8 mouse cellular contexts compared by ENCODE assay signal in genomic region chr3:105090981-105091380, GRCm38 (mm10). TPM values are rescaled to one million over a fixed set of nuclear protein-coding genes. Genes with fewer than 3 reads are reported as not detected.
DNase-seq lines count a peak whose midpoint lies in the region; ATAC-seq lines count a peak whose summit lies in the region.

No protein-coding gene starts in this region.

- intact Hi-C loops in gastrocnemius, postnatal 36 days (cut with DNase I), result loop anchor here (5.0 kb wide), 1 partner anchor 76 kb away; no protein-coding TSS in a partner anchor

- H3K4me1 ChIP-seq in heart, embryonic 14.5 days (ENCODE audit: control insufficient read depth in 2 of 2, insufficient read depth in 2 of 2, low read length in 2 of 2), result peaks cover 0 to 3% of the 10 kb centered on the region in 2 experiments; a peak in 2 of 4 replicates
- peaks cover 4% of the 10 kb centered on the region; the same call in 1 of the 2 replicates for H3K4me1 ChIP-seq in lung, embryonic 15.5 days

- H3K27me3 ChIP-seq in heart, embryonic 14.5 days (ENCODE audit: control insufficient read depth, insufficient read depth, low read length), result no peaks in the 10 kb centered on the region
- no peaks in the 10 kb centered on the region for H3K27me3 ChIP-seq in lung, embryonic 15.5 days

- ATAC-seq in heart, embryonic 14.5 days (ENCODE audit: insufficient number of reproducible peaks, insufficient read depth, low FRiP score, low read depth), result 0 out of 2 replicates have a peak, but pooled peaks have one; percentile 60
- ATAC-seq in lung, embryonic 15.5 days (ENCODE audit: borderline replicate concordance, extremely low read depth, low FRiP score, low TSS enrichment), result peak; percentile 72; the same call in 1 of the 2 replicates

- no peak overlapping the region for H3K4me2 ChIP-seq in heart, embryonic 14.5 days (ENCODE audit: low read length)
- H3K4me2 ChIP-seq in lung, embryonic 15.5 days, result no peak overlapping the region

- DNase-seq in gastrocnemius, postnatal 10 days, result peak; percentile 24
- no peak for DNase-seq in gastrocnemius, postnatal 36 days
- peak; percentile 51 for DNase-seq in MN1 (ENCODE audit: low spot score)
- DNase-seq in embryo, embryonic 9.5 days (ENCODE audit: extremely low spot score), result peak; percentile 46
- DNase-seq in kidney, postnatal 4 days, result peak; percentile 64 to 77
- peak; percentile 4 for DNase-seq in thymus, postnatal 25 days

- no peaks in the 10 kb centered on the region for H3K36me3 ChIP-seq in heart, embryonic 14.5 days (ENCODE audit: control insufficient read depth, insufficient read depth, low read length)
- H3K36me3 ChIP-seq in lung, embryonic 15.5 days, result no peaks in the 10 kb centered on the region

- 33% methylated on average over 3 of the region's 3 CpGs for WGBS in heart, embryonic 14.5 days
- 18% methylated on average over 3 of the region's 3 CpGs for WGBS in lung, embryonic 15.5 days

- no peak overlapping the region for H3K4me3 ChIP-seq in heart, embryonic 14.5 days (ENCODE audit: control insufficient read depth in 1 of 2, insufficient read depth in 1 of 2, low read depth in 1 of 2, low read length in 2 of 2)
- H3K4me3 ChIP-seq in lung, embryonic 15.5 days, result no peak overlapping the region

- no peaks in the 10 kb centered on the region for H3K9me3 ChIP-seq in heart, embryonic 14.5 days (ENCODE audit: control insufficient read depth, low read length)
- no peaks in the 10 kb centered on the region for H3K9me3 ChIP-seq in lung, embryonic 15.5 days

- no peak overlapping the region for H3K9ac ChIP-seq in heart, embryonic 14.5 days (ENCODE audit: low read length)
- H3K9ac ChIP-seq in lung, embryonic 15.5 days, result no peak overlapping the region

- H3K27ac ChIP-seq in heart, embryonic 14.5 days (replicated peaks in 1 of 2; ENCODE audit: control insufficient read depth in 1 of 2, insufficient read depth in 1 of 2, low read depth in 2 of 2, low read length in 2 of 2), result no peak overlapping the region
- H3K27ac ChIP-seq in lung, embryonic 15.5 days, result no peak overlapping the region

RNA-seq across cellular contexts. Expression of gene 4930564D02Rik, which starts 24.3 kb away (rescaled TPM):
- total RNA-seq in gastrocnemius, postnatal 10 days (2021), result not detected
- total RNA-seq in gastrocnemius, postnatal 36 days (2021), result not detected
- not detected in 2 replicates for polyA plus RNA-seq in heart, embryonic 14.5 days (2014; fragmentation: Nextera tagmentation; extraction: Ambion mirVana)
- polyA plus RNA-seq in lung, embryonic 15.5 days (2015; fragmentation: Nextera tagmentation; extraction: Ambion mirVana), result not detected in 2 replicates

RNA-seq across cellular contexts. Expression of gene Cttnbp2nl, which starts 38.0 kb away (rescaled TPM):
- 10 to 100 TPM; 13.5 to 13.9 TPM for total RNA-seq in gastrocnemius, postnatal 10 days (2021)
- total RNA-seq in gastrocnemius, postnatal 36 days (2021), result 1 to 10 TPM; 4.1 to 4.4 TPM
- polyA plus RNA-seq in heart, embryonic 14.5 days (2014; fragmentation: Nextera tagmentation; extraction: Ambion mirVana), result 22.8 and 24.0 TPM in 2 replicates
- polyA plus RNA-seq in lung, embryonic 15.5 days (2015; fragmentation: Nextera tagmentation; extraction: Ambion mirVana), result 32.9 and 34.5 TPM in 2 replicates

Comparison
In these comparisons a context has a peak if more than half of its experiments do, and no peak if none do; other contexts are left out.
1. DNase-seq: peak in gastrocnemius, postnatal 10 days (single experiment), MN1 (single experiment), embryo, embryonic 9.5 days (single experiment), kidney, postnatal 4 days (2 of 2) and thymus, postnatal 25 days (single experiment); none in gastrocnemius, postnatal 36 days (0 of 2).